Mouse (Mus musculus) testis, adult 2 months (tissue): ENCODE results near the gene Slc25a18. TPM values are rescaled to one million over a fixed set of nuclear protein-coding genes. Genes with fewer than 3 reads are reported as not detected.

ENCODE experiments used
- H3K27ac ChIP-seq: fragments of 200-500 bp; 2 replicates; pipeline ENCODE4 v1.5.1; 2012; ENCODE audit warnings: low read depth, low read length; ENCODE audit not compliant: control insufficient read depth, insufficient read depth
- H3K27me3 ChIP-seq: fragments of 200-500 bp; 2 replicates; pipeline ENCODE4 v1.6.1; 2012; ENCODE audit warnings: mild to moderate bottlenecking, low read length, moderate library complexity; ENCODE audit not compliant: control insufficient read depth, insufficient read depth
- H3K36me3 ChIP-seq: fragments of 200-500 bp; 2 replicates; pipeline ENCODE4 v1.6.1; 2012; ENCODE audit warnings: mild to moderate bottlenecking, low read length; ENCODE audit not compliant: control insufficient read depth, insufficient read depth
- H3K4me1 ChIP-seq: fragments of 200-500 bp; 2 replicates; pipeline ENCODE4 v1.6.1; 2012; ENCODE audit warnings: low read length; ENCODE audit not compliant: control insufficient read depth, insufficient read depth
- H3K4me3 ChIP-seq: fragments of 200-500 bp; 2 replicates; pipeline ENCODE4 v1.5.1; 2012; ENCODE audit warnings: low read depth, mild to moderate bottlenecking, low read length, moderate library complexity, mixed read lengths; ENCODE audit not compliant: control insufficient read depth
- CTCF ChIP-seq: fragments of 200-500 bp; IDR thresholded peaks from 2 replicates; pipeline ENCODE4 v1.5.1; 2012; ENCODE audit warnings: low read depth, mild to moderate bottlenecking, inconsistent platforms, low read length, moderate library complexity; ENCODE audit not compliant: control insufficient read depth, insufficient read depth, insufficient replicate concordance
- POLR2A ChIP-seq: fragments of 200-500 bp; IDR thresholded peaks from 2 replicates; pipeline ENCODE4 v1.6.1; 2012; ENCODE audit warnings: low read depth, mild to moderate bottlenecking, inconsistent platforms, low read length, moderate library complexity; ENCODE audit not compliant: control insufficient read depth
- polyA plus RNA-seq: library from polyadenylated mRNA; depleted of rRNA; stranded (reverse); fragments of >200 nt; gene quantifications from 2 replicates; pipeline ENCODE4 v1.2.3, GENCODE M21; 2012

Gene Slc25a18
- polyA plus RNA-seq, 1 experiment: 6.5 TPM

GRCm38 (mm10) chr6:120769972-120770371 lies 3.4 kb upstream of the Slc25a18 start:
- H3K27ac ChIP-seq: no peak overlapping the region
- H3K4me3 ChIP-seq: no peak overlapping the region
- no peaks in the 10 kb centered on the region for H3K27me3 ChIP-seq
- no peaks in the 10 kb centered on the region; the same call in 1 of the 2 replicates for H3K36me3 ChIP-seq
- no peak for TF ChIP-seq POLR2A
- TF ChIP-seq CTCF: no peak
- no peaks in the 10 kb centered on the region for H3K4me1 ChIP-seq

- Histone ChIP-seq H3K4me3 (no peak overlapping the region), H3K27ac (no peak overlapping the region), H3K4me1 (no peaks in the 10 kb centered on the region), H3K36me3 (no peaks in the 10 kb centered on the region; the same call in 1 of the 2 replicates), H3K27me3 (no peaks in the 10 kb centered on the region)
- TF ChIP-seq CTCF (no peak), POLR2A (no peak)
These were observed 2.0 kb upstream of the Slc25a18 start for GRCm38 (mm10) chr6:120771366-120771765.

GRCm38 (mm10) chr6:120772025-120772424 lies 1.4 kb upstream of the Slc25a18 start:
- H3K27ac ChIP-seq: no peak overlapping the region
- H3K27me3 ChIP-seq: no peaks in the 10 kb centered on the region
- no peaks in the 10 kb centered on the region for H3K4me1 ChIP-seq
- no peaks in the 10 kb centered on the region for H3K36me3 ChIP-seq
- no peak overlapping the region for H3K4me3 ChIP-seq
- TF ChIP-seq POLR2A (no peak), CTCF (no peak)

GRCm38 (mm10) chr6:120773763-120774162 lies 385 bp downstream of the Slc25a18 start:
- H3K36me3 ChIP-seq: no peaks in the 10 kb centered on the region
- no peak overlapping the region for H3K4me3 ChIP-seq
- TF ChIP-seq POLR2A: no peak
- no peak for TF ChIP-seq CTCF
- no peak overlapping the region for H3K27ac ChIP-seq
- no peaks in the 10 kb centered on the region for H3K4me1 ChIP-seq
- H3K27me3 ChIP-seq: no peaks in the 10 kb centered on the region

- TF ChIP-seq POLR2A (no peak), CTCF (no peak)
These were observed 2.9 kb downstream of the Slc25a18 start for GRCm38 (mm10) chr6:120776286-120776685.

GRCm38 (mm10) chr6:120777533-120777932 lies 4.2 kb downstream of the Slc25a18 start:
- Histone ChIP-seq H3K36me3 (no peaks in the 10 kb centered on the region), H3K4me3 (no peak overlapping the region), H3K4me1 (peaks cover 7% of the 10 kb centered on the region), H3K27me3 (no peaks in the 10 kb centered on the region), H3K27ac (no peak overlapping the region)
- TF ChIP-seq POLR2A (no peak), CTCF (no peak)

More at GRCm38 (mm10) chr6:120776286-120776685, 2.9 kb downstream of the Slc25a18 start:
- no peaks in the 10 kb centered on the region for H3K27me3 ChIP-seq
- no peaks in the 10 kb centered on the region for H3K36me3 ChIP-seq
- peaks cover 2% of the 10 kb centered on the region for H3K4me1 ChIP-seq
- H3K4me3 ChIP-seq: no peak overlapping the region
- peak overlapping the region; percentile 60 for H3K27ac ChIP-seq

GRCm38 (mm10) chr6:120778226-120778625 lies 4.8 kb downstream of the Slc25a18 start:
- Histone ChIP-seq H3K36me3 (no peaks in the 10 kb centered on the region), H3K27me3 (no peaks in the 10 kb centered on the region), H3K27ac (no peak overlapping the region), H3K4me3 (no peak overlapping the region), H3K4me1 (peaks cover 7% of the 10 kb centered on the region)
- TF ChIP-seq CTCF (no peak), POLR2A (no peak)

- Histone ChIP-seq H3K4me3 (no peak overlapping the region), H3K27ac (no peak overlapping the region), H3K27me3 (no peaks in the 10 kb centered on the region), H3K4me1 (peaks cover 12% of the 10 kb centered on the region), H3K36me3 (no peaks in the 10 kb centered on the region)
- no peak for TF ChIP-seq POLR2A
- no peak for TF ChIP-seq CTCF
These were observed 9.6 kb downstream of the Slc25a18 start for GRCm38 (mm10) chr6:120782948-120783347.
